24 mouse cellular contexts compared by ENCODE assay signal in genomic region chr9:34476206-34476605, GRCm38 (mm10). TPM values are rescaled to one million over a fixed set of nuclear protein-coding genes. Genes with fewer than 3 reads are reported as not detected.
"Had no signal": no experiment of that assay in that cellular context is flagged by ENCODE, and none has a peak within 500 bp of the region (broad histone marks: within the 10 kb centered on the region; RNA-seq: fewer than 3 reads in every experiment).

No protein-coding gene starts in this region.

- ATAC-seq: liver, embryonic 12.5 days; midbrain, embryonic 13.5 days; midbrain, embryonic 16.5 days had no signal

- H3K9me3 ChIP-seq: limb, embryonic 10.5 days; limb, embryonic 13.5 days; liver, embryonic 12.5 days; liver, embryonic 15.5 days; lung, embryonic 15.5 days; megakaryocyte, embryonic 14.5 days; midbrain, embryonic 10.5 days; midbrain, embryonic 13.5 days; neural tube, embryonic 13.5 days; stomach, embryonic 15.5 days had no signal

- H3K9ac ChIP-seq: limb, embryonic 13.5 days; liver, embryonic 12.5 days; liver, embryonic 15.5 days; lung, embryonic 15.5 days; midbrain, embryonic 13.5 days; neural tube, embryonic 13.5 days; stomach, embryonic 15.5 days had no signal

- H3K27ac ChIP-seq: layer of hippocampus, adult 2 months; limb, embryonic 10.5 days; limb, embryonic 13.5 days; liver, embryonic 12.5 days; liver, embryonic 15.5 days; lung, embryonic 15.5 days; midbrain, embryonic 10.5 days; midbrain, embryonic 13.5 days; neural tube, embryonic 13.5 days; stomach, embryonic 15.5 days had no signal

- H3K4me1 ChIP-seq: liver, embryonic 12.5 days; liver, embryonic 15.5 days; lung, embryonic 15.5 days; megakaryocyte, embryonic 14.5 days; midbrain, embryonic 13.5 days; neural tube, embryonic 13.5 days; stomach, embryonic 15.5 days had no signal

- H3K4me2 ChIP-seq: limb, embryonic 13.5 days; liver, embryonic 12.5 days; liver, embryonic 15.5 days; lung, embryonic 15.5 days; midbrain, embryonic 13.5 days; neural tube, embryonic 13.5 days; stomach, embryonic 15.5 days had no signal

- H3K36me3 ChIP-seq: limb, embryonic 10.5 days; limb, embryonic 13.5 days; liver, embryonic 12.5 days; liver, embryonic 15.5 days; lung, embryonic 15.5 days; midbrain, embryonic 10.5 days; midbrain, embryonic 13.5 days; neural tube, embryonic 13.5 days; stomach, embryonic 15.5 days had no signal

- H3K27me3 ChIP-seq: limb, embryonic 13.5 days; liver, embryonic 12.5 days; liver, embryonic 15.5 days; lung, embryonic 15.5 days; megakaryocyte, embryonic 14.5 days; midbrain, embryonic 13.5 days; neural tube, embryonic 13.5 days; stomach, embryonic 15.5 days had no signal

- DNase-seq: layer of hippocampus, adult 9-11 months; liver; lung, adult 18-20 months; lung, postnatal 10 days; lung, postnatal 36 days; retina, postnatal 1 day; right cerebral cortex, postnatal 25 days; spleen, adult 18-20 months; thymus, postnatal 25 days had no signal

- H3K4me3 ChIP-seq: layer of hippocampus, adult 2 months; limb, embryonic 10.5 days; limb, embryonic 13.5 days; liver, embryonic 12.5 days; liver, embryonic 15.5 days; lung, embryonic 15.5 days; megakaryocyte, embryonic 14.5 days; midbrain, embryonic 10.5 days; midbrain, embryonic 13.5 days; myocyte; neural tube, embryonic 13.5 days; stomach, embryonic 15.5 days had no signal

RNA-seq across cellular contexts. Expression of gene Kirrel3, which starts 9.5 kb away (rescaled TPM):
- total RNA-seq: monocyte, adult 5-6 weeks; neutrophil, adult 5-6 weeks had no signal
